In genomic region chr7:25718788-25719417, GRCm38 (mm10) we compare ENCODE assay signal across 8 mouse cellular contexts. TPM values are rescaled to one million over a fixed set of nuclear protein-coding genes. Genes with fewer than 3 reads are reported as not detected.
A peak's percentile ranks its signal among the peaks of the same experiment; 100 is the strongest.
DNase-seq lines count a peak whose midpoint lies in the region; ATAC-seq lines count a peak whose summit lies in the region.

Gene Ccdc97 (minus strand): TSS chr7:25719088.

- no peaks in the 10 kb centered on the region for H3K9me3 ChIP-seq in lung, embryonic 16.5 days (ENCODE audit: control insufficient read depth, low read length)

- peak within 1 kb of the TSS; percentile 89 for H3K4me2 ChIP-seq in lung, embryonic 16.5 days (ENCODE audit: low read depth, low read length)

- peak; percentile 88 for DNase-seq in MEL-GATA-1-ER (ENCODE audit: extremely low read depth, low read depth)
- DNase-seq in cerebellum, adult 8-10 months, result peak; percentile 93
- peak; percentile 95 for DNase-seq in forelimb bud, embryonic 11.5 days (ENCODE audit: low read depth, low spot score)
- peak; percentile 95 for DNase-seq in layer of hippocampus, adult 9-10 months (ENCODE audit: low spot score)
- peak; percentile 84 for DNase-seq in ovary, postnatal 10 days (ENCODE audit: low spot score)
- DNase-seq in thymus, postnatal 10 days (ENCODE audit: low spot score in 2 of 2), result peak; percentile 86 to 88

- WGBS in lung, embryonic 16.5 days, result 2% methylated on average over 32 of the region's 32 CpGs

- peaks cover 17% of the 10 kb centered on the region for H3K4me1 ChIP-seq in lung, embryonic 16.5 days (replicated peaks; ENCODE audit: control insufficient read depth, insufficient read depth, low read length)

- peaks cover 46% of the 10 kb centered on the region for H3K36me3 ChIP-seq in lung, embryonic 16.5 days (ENCODE audit: control insufficient read depth, insufficient read depth, low read length)

- no peaks in the 10 kb centered on the region for H3K27me3 ChIP-seq in lung, embryonic 16.5 days (ENCODE audit: control insufficient read depth, insufficient read depth, low read depth, low read length)

- peak within 1 kb of the TSS; percentile 63 for H3K4me3 ChIP-seq in lung, embryonic 16.5 days (ENCODE audit: low read length)

- peak within 1 kb of the TSS; percentile 87 for H3K27ac ChIP-seq in lung, embryonic 16.5 days (ENCODE audit: low read length)

- peak; percentile 80 to 84 for ATAC-seq in hematopoietic stem cell, adult 5-6 weeks (replicated peaks in 1 of 2; ENCODE audit: insufficient read depth in 1 of 2, low FRiP score in 2 of 2, low TSS enrichment in 1 of 2, low read depth in 1 of 2, poor library complexity in 2 of 2, severe bottlenecking in 2 of 2)
- ATAC-seq in lung, embryonic 16.5 days (ENCODE audit: low read depth), result peak; percentile 90

- peak within 1 kb of the TSS; percentile 70 for H3K9ac ChIP-seq in lung, embryonic 16.5 days (ENCODE audit: low read length)

RNA-seq across cellular contexts. Expression of gene Ccdc97, which starts in this region (rescaled TPM):
- total RNA-seq in hematopoietic stem cell, adult 5-6 weeks (2017), result 16.7 and 18.9 TPM in 2 replicates
- 21.1 and 24.9 TPM in 2 replicates for polyA plus RNA-seq in lung, embryonic 16.5 days (2015; fragmentation: Nextera tagmentation; extraction: Ambion mirVana)

Comparison
In these comparisons a context has a peak if more than half of its experiments do, and no peak if none do; other contexts are left out.
1. Peak in every context shown above with its lines: DNase-seq, ATAC-seq, H3K4me3 ChIP-seq and H3K27ac ChIP-seq.